Mouse (Mus musculus) stomach, postnatal 0 days (tissue): ENCODE data around the gene Lrrk1. TPM values are rescaled to one million over a fixed set of nuclear protein-coding genes. Genes with fewer than 3 reads are reported as not detected.

Experiments
- ATAC-seq: fragments of 200-750 bp; cut with Nextera tagmentation; 2 replicates; pipeline ENCODE4 v1.8.0; 2017; ENCODE audit not compliant: low FRiP score, low TSS enrichment
- DNase-seq: peaks from one replicate; pipeline ENCODE4 v3.0.0-alpha.2; 2016; ENCODE audit warnings: low spot score
- H3K27ac ChIP-seq: fragments of 300-500 bp; sonication (generic); replicated peaks from 2 replicates; pipeline ENCODE4 v1.5.1; 2014; ENCODE audit warnings: mild to moderate bottlenecking, control low read depth
- H3K27me3 ChIP-seq: fragments of 300-500 bp; sonication (generic); 2 replicates; pipeline ENCODE4 v1.6.1; 2014; ENCODE audit warnings: low read length; ENCODE audit not compliant: control insufficient read depth, insufficient read depth
- H3K36me3 ChIP-seq: fragments of 300-500 bp; sonication (generic); 2 replicates; pipeline ENCODE4 v1.6.1; 2014; ENCODE audit warnings: low read length, mixed read lengths; ENCODE audit not compliant: control insufficient read depth, insufficient read depth
- H3K4me1 ChIP-seq: fragments of 300-500 bp; sonication (generic); replicated peaks from 2 replicates; pipeline ENCODE4 v1.6.1; 2014; ENCODE audit warnings: antibody characterized with exemption; ENCODE audit not compliant: control insufficient read depth, insufficient read depth
- H3K4me2 ChIP-seq: fragments of 300-500 bp; sonication (generic); replicated peaks from 2 replicates; pipeline ENCODE4 v1.6.1; 2014; ENCODE audit warnings: low read depth, mild to moderate bottlenecking, control low read depth, moderate library complexity
- H3K4me3 ChIP-seq: fragments of 300-500 bp; sonication (generic); 2 replicates; pipeline ENCODE4 v1.5.1; 2014; ENCODE audit warnings: low read depth, low read length, control low read depth
- H3K9ac ChIP-seq: fragments of 300-500 bp; sonication (generic); 2 replicates; pipeline ENCODE4 v1.6.1; 2014; ENCODE audit warnings: mild to moderate bottlenecking, low read length, control low read depth, mixed read lengths
- H3K9me3 ChIP-seq: fragments of 300-500 bp; sonication (generic); 2 replicates; pipeline ENCODE4 v1.6.1; 2016; ENCODE audit warnings: low read length; ENCODE audit not compliant: control insufficient read depth
- CTCF ChIP-seq: IDR thresholded peaks from 2 replicates; pipeline ENCODE4 v1.5.1; 2016; ENCODE audit warnings: antibody characterized with exemption, low read depth, mild to moderate bottlenecking, moderate library complexity
- EP300 ChIP-seq: optimal IDR thresholded peaks from 2 replicates; pipeline ENCODE3; 2016; ENCODE audit warnings: antibody characterized with exemption
- WGBS: fragments of 180-500 bp; shearing (Covaris S2); extraction: QIAGEN DNeasy Blood & Tissue Kit; methylation state at CpG from one replicate; pipeline ENCODE4 v1.1.7; 2014; 5-methylcytosine and 5-hydroxymethylcytosine counted together
- polyA plus RNA-seq: library from polyadenylated mRNA; unstranded; fragments of >200 nt; fragmentation: Nextera tagmentation; extraction: Ambion mirVana; gene quantifications from 2 replicates; pipeline ENCODE4 v1.2.1, GENCODE M21; 2015

Lrrk1 gene
- polyA plus RNA-seq, 1 experiment from 2014 or later: 9.2 TPM

DNA sequence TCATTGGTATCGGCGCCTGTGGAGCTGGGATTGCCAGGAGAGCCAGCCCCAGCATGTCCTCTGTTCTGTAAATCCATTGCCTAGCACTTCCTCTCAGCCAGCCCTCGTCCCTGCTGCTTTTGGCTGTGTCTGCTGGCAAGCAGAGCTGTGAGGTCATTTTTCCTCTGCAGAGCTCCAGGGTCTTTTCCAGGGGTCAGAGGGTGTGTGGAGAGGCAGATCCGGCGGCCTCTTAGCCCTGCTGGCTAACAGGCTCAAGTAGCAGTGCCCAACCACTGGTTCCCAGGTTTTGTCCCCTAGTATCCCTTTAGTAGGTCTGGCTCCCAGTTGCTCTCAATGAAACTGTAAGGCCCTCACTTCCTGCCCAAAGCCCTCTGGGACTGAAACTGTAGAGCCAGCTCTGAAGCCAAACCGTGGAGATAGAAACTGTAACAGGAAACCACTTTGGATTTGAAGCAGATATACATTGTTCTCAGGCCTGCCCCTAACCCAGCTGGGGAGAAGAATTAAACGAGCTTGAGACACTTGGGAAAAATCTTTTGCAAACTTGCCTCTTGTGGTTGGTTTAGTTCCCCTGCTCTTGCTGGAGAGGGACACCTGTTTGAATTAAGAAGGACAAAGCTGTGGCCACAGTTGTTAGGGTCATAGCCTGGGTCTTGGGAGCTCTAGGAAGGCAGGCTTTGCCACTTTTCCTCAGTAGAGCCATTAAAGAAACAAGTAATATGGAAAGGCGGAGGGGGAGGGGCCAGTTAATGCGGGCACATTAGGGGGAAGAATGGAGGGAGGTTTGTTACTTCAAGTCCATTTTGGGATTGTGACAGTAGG lies 169.7 kb downstream of the Lrrk1 start:
- H3K4me2 ChIP-seq: no peak overlapping the region
- DNase-seq (no peak), ATAC-seq (peak; percentile 56; the same call in 1 of the 2 replicates)
- H3K27me3 ChIP-seq: no peaks in the 10 kb centered on the region
- 29% methylated on average over 9 of the region's 9 CpGs for whole genome bisulfite sequencing
- H3K4me1 ChIP-seq: peaks cover 2% of the 10 kb centered on the region; the same call in 1 of the 2 replicates
- peak overlapping the region; percentile 27; the same call in 1 of the 2 replicates for H3K9ac ChIP-seq
- no peaks in the 10 kb centered on the region for H3K36me3 ChIP-seq
- no peak for TF ChIP-seq CTCF
- no peak for TF ChIP-seq EP300
- peak overlapping the region; percentile 77 for H3K27ac ChIP-seq
- no peak overlapping the region for H3K4me3 ChIP-seq
- no peaks in the 10 kb centered on the region for H3K9me3 ChIP-seq

DNA sequence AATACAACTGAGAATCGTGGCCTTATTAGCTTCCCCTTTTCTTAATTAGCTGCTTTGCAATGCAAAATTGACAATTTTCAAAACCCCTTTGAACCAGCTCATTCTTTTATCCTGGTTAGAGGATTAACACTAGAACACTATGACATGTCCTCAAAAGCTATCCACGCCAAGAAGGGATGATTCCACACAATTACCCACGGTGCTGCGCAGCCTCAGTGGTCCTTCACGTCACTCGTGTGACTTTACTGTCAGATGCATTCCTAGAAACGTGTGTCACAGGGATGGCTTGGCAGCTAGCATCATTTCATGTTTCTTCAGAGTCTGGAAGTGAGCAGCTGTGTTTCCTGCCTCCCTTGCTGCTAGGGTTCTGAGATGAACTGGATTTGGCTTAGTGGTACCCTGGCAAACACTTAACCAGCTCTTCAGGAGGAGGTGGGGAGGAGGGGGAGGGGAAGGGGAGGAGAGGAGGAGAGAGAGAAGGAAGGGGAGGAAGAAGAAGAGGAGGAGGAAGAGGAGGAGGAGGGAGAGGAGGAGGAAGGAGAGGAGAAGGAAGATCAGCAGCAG lies 170.5 kb downstream of the Lrrk1 start:
- Histone ChIP-seq H3K27me3 (no peaks in the 10 kb centered on the region), H3K9me3 (no peaks in the 10 kb centered on the region), H3K4me3 (no peak overlapping the region), H3K4me2 (no peak overlapping the region), H3K27ac (peak overlapping the region; percentile 77), H3K9ac (no peak overlapping the region), H3K36me3 (no peaks in the 10 kb centered on the region), H3K4me1 (peaks cover 2% of the 10 kb centered on the region; the same call in 1 of the 2 replicates)
- 71% methylated on average over 7 of the region's 7 CpGs for WGBS
- no peak for DNase-seq
- no peak for ATAC-seq
- TF ChIP-seq CTCF (no peak), EP300 (no peak)

DNA sequence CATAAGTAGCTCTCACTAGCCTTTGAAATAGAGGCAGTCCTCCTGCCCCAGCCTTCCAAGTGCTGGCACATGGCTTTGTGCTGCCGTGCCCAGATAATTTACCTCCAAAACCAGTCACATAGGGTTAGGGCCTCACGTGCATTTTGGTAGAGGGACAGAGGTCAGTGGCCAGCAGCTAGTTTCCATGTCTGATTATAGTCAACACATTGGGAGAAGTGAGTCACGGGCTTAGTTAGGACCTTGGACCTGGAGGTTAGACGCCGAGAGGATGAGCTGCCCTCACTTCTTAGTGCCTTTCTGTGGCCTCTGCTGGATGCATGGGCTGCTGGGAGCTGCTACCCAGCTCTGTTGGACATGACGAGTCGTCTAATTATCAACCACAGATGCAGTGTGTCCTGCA lies 171.1 kb downstream of the Lrrk1 start:
- no peak for DNase-seq
- no peak for ATAC-seq
- H3K4me2 ChIP-seq: no peak overlapping the region

DNA sequence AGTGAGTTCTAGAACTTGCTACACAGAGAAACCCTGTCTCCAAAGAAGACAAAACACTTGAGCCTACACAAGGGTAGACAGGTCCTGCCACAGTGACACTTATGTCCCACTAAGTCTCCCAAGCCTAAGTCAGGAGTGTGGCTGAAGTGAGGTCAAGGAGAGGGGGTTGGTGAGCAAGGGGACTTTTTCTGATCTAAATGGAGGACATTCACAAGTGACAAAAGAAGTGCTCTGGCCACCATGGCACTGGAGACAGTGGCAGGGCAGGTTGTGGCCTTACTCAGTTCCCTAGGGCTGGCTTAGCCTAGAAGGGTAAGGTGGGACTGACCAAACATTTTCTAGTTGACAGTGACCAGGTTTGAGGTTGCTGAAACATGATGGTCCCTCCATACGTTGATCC lies 172.2 kb downstream of the Lrrk1 start:
- Histone ChIP-seq H3K4me1 (peaks cover 2% of the 10 kb centered on the region; the same call in 1 of the 2 replicates), H3K9me3 (no peaks in the 10 kb centered on the region), H3K4me3 (no peak overlapping the region), H3K4me2 (no peak overlapping the region), H3K36me3 (no peaks in the 10 kb centered on the region), H3K9ac (no peak overlapping the region), H3K27ac (no peak overlapping the region), H3K27me3 (no peaks in the 10 kb centered on the region)
- TF ChIP-seq EP300: no peak
- TF ChIP-seq CTCF: no peak
- no peak for DNase-seq
- no peak for ATAC-seq
- WGBS: 80% methylated on average over 1 of the region's 1 CpGs

More for the DNA sequence above, 171.1 kb downstream of the Lrrk1 start:
- H3K9me3 ChIP-seq: no peaks in the 10 kb centered on the region
- no peak overlapping the region for H3K4me3 ChIP-seq
- TF ChIP-seq CTCF: no peak
- no peak overlapping the region for H3K9ac ChIP-seq
- H3K4me1 ChIP-seq: peaks cover 2% of the 10 kb centered on the region; the same call in 1 of the 2 replicates
- no peaks in the 10 kb centered on the region for H3K36me3 ChIP-seq
- H3K27ac ChIP-seq: no peak overlapping the region
- no peaks in the 10 kb centered on the region for H3K27me3 ChIP-seq
- 86% methylated on average over 7 of the region's 7 CpGs for WGBS

DNA sequence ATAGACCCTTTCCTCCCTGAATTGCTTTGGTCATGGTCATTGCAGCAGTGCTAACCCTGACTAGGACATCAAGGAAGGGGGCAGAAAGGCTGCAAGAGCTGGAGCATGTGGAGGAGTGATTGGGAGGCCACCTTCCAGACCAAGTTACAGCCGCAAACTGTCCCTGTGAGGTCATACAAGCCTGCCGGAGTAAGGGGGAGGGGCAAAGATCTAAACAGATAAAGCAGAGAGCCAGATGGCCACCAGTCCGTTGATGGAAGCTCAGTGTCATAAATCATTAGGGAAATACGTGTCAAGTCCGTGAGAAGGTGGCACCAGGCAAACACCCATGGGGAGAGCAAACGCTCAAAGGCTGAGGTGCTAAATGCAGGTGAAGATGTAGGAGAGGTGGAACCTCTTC lies 173.7 kb downstream of the Lrrk1 start:
- H3K27me3 ChIP-seq: no peaks in the 10 kb centered on the region
- no peaks in the 10 kb centered on the region for H3K9me3 ChIP-seq
- DNase-seq: no peak
- ATAC-seq: no peak
- 45% methylated on average over 6 of the region's 6 CpGs for WGBS
- no peak overlapping the region for H3K27ac ChIP-seq
- H3K9ac ChIP-seq: no peak overlapping the region
- no peak overlapping the region for H3K4me3 ChIP-seq
- TF ChIP-seq EP300 (no peak), CTCF (no peak)
- H3K4me1 ChIP-seq: peaks cover 2% of the 10 kb centered on the region; the same call in 1 of the 2 replicates
- H3K36me3 ChIP-seq: no peaks in the 10 kb centered on the region
- H3K4me2 ChIP-seq: no peak overlapping the region

DNA sequence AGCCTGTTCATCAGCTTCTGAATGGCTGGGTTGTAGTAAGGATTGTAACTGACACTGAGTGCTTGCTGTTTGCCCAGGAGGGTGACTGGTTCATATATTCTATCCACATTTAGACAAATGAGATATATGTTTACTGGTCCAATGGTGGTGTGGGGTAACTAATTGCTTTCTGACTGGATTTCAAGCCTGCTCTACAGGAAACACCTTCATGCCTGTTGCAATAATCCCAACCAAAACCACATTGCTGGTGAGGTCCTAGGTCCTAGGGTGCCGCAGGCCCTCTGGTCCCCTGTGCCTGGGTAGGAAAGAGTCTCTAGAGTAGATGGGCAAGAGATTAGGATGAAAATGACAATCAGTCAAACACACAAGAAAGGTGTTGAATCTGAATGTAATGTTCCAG lies 175.3 kb downstream of the Lrrk1 start:
- no peak for DNase-seq
- no peaks in the 10 kb centered on the region for H3K27me3 ChIP-seq
- H3K36me3 ChIP-seq: no peaks in the 10 kb centered on the region
- no peaks in the 10 kb centered on the region for H3K9me3 ChIP-seq
- H3K4me2 ChIP-seq: no peak overlapping the region
- no peak overlapping the region for H3K9ac ChIP-seq
- no peak overlapping the region for H3K4me3 ChIP-seq
- 67% methylated on average over 1 of the region's 1 CpGs for WGBS
- TF ChIP-seq CTCF (no peak), EP300 (no peak)
- no peak overlapping the region for H3K27ac ChIP-seq
- no peaks in the 10 kb centered on the region for H3K4me1 ChIP-seq
- no peak for ATAC-seq
